Mouse (Mus musculus) ES-E14 (cell line): ENCODE measurements around the gene R3hdm4. TPM values are rescaled to one million over a fixed set of nuclear protein-coding genes. Genes with fewer than 3 reads are reported as not detected.

ENCODE experiments used
- DNase-seq: peaks from one replicate; pipeline ENCODE4 v3.0.0-alpha.2; 2013; ENCODE audit warnings: low read depth, low spot score
- H3K27ac ChIP-seq: 2 replicates; pipeline ENCODE4 v1.5.1; 2012; ENCODE audit warnings: low read depth, mild to moderate bottlenecking, low read length, moderate library complexity, mixed read lengths; ENCODE audit not compliant: poor library complexity, insufficient read depth, severe bottlenecking
- H3K36me3 ChIP-seq: 2 replicates; pipeline ENCODE4 v1.6.1; 2012; ENCODE audit warnings: mild to moderate bottlenecking, low read length, moderate library complexity, mixed read lengths; ENCODE audit not compliant: control insufficient read depth, poor library complexity, insufficient read depth, severe bottlenecking
- H3K4me1 ChIP-seq, 2 experiments: fragments of 150-350 bp in 1 of 2; sonication (generic) in 1 of 2; 2 replicates each; pipeline ENCODE4 v1.6.1; 2012; ENCODE audit warnings: low read length in 2 of 2, mild to moderate bottlenecking in 1 of 2, mixed read lengths in 1 of 2; ENCODE audit not compliant: control insufficient read depth in 2 of 2, insufficient read depth in 2 of 2, poor library complexity in 1 of 2
- H3K4me3 ChIP-seq, 2 experiments: fragments of 150-350 bp in 1 of 2; sonication (generic) in 1 of 2; 2 replicates each; pipeline ENCODE4 v1.5.1; 2012; ENCODE audit warnings: low read length in 2 of 2, low read depth in 1 of 2, mild to moderate bottlenecking in 1 of 2, mixed read lengths in 1 of 2; ENCODE audit not compliant: insufficient read depth in 1 of 2, poor library complexity in 1 of 2, severe bottlenecking in 1 of 2
- H3K9ac ChIP-seq: 2 replicates; pipeline ENCODE4 v1.6.1; 2012; ENCODE audit warnings: low read depth, mild to moderate bottlenecking, low read length, mixed read lengths; ENCODE audit not compliant: poor library complexity, insufficient read depth, severe bottlenecking
- H3K9me3 ChIP-seq: fragments of 150-350 bp; sonication (generic); 2 replicates; pipeline ENCODE4 v1.6.1; 2012; ENCODE audit warnings: low read depth, mild to moderate bottlenecking, low read length; ENCODE audit not compliant: control insufficient read depth, insufficient read depth
- CHD2 ChIP-seq: IDR thresholded peaks from 2 replicates; pipeline ENCODE4 v1.6.1; 2014; ENCODE audit warnings: mild to moderate bottlenecking, low read depth, low read length, inconsistent platforms
- HCFC1 ChIP-seq: IDR thresholded peaks from 2 replicates; pipeline ENCODE4 v1.6.1; 2012; ENCODE audit warnings: low read length, inconsistent platforms, borderline replicate concordance; ENCODE audit not compliant: insufficient read depth
- MAFK ChIP-seq: IDR thresholded peaks from 2 replicates; pipeline ENCODE4 v1.6.1; 2014; ENCODE audit warnings: mild to moderate bottlenecking, low read depth, low read length, inconsistent platforms; ENCODE audit not compliant: insufficient read depth
- ZC3H11A ChIP-seq: IDR thresholded peaks from 2 replicates; pipeline ENCODE4 v1.6.1; 2012; ENCODE audit warnings: low read depth, mild to moderate bottlenecking, inconsistent platforms, low read length, borderline replicate concordance
- ZNF384 ChIP-seq: IDR thresholded peaks from 2 replicates; pipeline ENCODE4 v1.6.1; 2012; ENCODE audit warnings: low read depth, low read length, inconsistent platforms
- in situ Hi-C, 2 experiments: fragments of 600-800 bp; cut with MboI; formaldehyde crosslinking; loops; one replicate each; pipeline ENCODE4 v1.15.1; 2025; ENCODE audit warnings: low sequenced_read_pairs in 2 of 2, inconsistent platforms in 1 of 2; ENCODE audit not compliant: unreplicated experiment in 2 of 2
- total RNA-seq: library from RNA; depleted of rRNA; stranded (reverse); fragments of 300-350 nt; gene quantifications from 2 replicates; pipeline ENCODE4 v1.2.3, GENCODE M21; 2012

R3hdm4 gene
- total RNA-seq, 1 experiment: 24.0 TPM

DNA sequence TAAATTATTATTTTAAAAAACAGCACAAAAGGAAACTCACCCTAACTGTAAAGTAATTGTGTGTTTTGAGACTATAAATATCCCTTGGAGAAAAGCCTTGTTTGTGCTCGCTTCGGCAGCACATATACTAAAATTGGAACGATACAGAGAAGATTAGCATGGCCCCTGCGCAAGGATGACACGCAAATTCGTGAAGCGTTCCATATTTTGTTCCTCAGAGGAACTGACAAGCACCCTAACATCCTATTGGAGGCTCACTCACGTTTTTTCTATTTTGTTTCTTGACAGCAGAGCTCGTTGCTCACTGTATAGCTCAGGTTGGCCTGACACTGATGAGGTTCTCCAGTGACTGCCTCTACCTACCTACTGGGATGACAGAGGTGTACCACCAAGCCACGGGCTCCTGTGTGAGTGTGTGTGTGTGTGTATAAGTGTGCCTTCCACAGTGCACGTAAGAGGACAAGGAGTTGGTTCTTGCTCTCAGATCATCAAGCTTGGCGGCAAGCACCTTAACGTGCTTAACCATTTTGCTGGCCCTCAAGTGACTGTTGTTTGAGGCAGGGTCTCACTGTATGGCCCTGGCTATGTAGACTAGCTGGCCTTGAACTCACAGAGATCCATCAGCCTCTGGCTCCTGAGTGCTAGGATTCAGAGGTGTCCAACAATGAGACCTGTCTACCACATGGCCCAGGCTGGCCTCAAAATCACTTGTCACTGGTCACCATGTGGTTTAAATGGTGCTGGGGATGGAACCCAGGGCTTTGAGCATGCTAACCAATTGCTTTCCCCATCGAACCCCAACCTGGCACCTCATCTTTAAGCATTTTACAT lies 11.7 kb downstream of the R3hdm4 start:
- Histone ChIP-seq H3K4me3 (peak overlapping the region in 1 of 2 experiments; percentile 99; a peak in 2 of 4 replicates), H3K9me3 (no peaks in the 10 kb centered on the region), H3K36me3 (peaks cover 5% of the 10 kb centered on the region; the same call in 1 of the 2 replicates), H3K4me1 (peaks cover 0 to 8% of the 10 kb centered on the region in 2 experiments; a peak in 1 of 4 replicates), H3K9ac (no peak overlapping the region), H3K27ac (no peak overlapping the region)
- DNase-seq: no peak
- TF ChIP-seq HCFC1 (no peak), MAFK (peak; percentile 48)
- in situ Hi-C loops: no loop called here

DNA sequence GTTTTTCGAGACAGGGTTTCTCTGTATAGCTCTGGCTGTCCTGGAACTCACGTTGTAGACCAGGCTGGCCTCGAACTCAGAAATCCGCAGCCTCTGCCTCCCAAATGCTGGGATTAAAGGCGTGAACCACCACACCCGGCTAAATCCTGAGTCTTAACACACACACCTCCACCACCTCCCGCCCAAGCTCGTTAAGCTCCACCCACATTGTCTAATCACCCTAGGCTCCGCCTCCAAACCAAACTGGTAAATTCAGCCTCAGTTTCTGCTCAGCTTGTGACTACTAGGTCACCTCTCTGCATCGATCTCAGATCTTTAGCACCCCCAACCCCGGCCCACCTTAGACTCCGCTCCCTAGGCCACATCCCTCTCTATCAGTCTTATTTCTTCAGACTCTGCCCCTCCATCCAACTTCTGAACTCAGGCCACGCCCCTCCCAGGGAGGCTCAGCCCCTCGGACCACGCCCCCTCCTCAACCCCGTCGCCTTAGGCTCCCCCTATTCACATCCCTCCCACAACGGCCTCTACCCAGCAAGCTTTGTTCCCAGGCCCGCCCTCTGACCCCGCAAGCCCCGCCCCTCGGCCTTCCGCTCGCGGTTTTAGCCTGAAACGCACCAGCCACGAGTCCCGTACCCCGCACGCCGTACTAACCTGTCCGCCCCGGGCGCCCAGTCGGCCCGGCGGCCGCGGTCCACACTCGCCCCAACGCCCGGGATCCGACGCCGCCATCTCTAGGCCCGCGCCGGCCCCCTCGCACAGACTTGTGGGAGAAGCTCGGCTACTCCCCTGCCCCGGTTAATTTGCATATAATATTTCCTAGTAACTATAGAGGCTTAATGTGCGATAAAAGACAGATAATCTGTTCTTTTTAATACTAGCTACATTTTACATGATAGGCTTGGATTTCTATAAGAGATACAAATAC lies 12.6 kb downstream of the R3hdm4 start, which contains the start of gene Med16:
Med16 (minus strand) TSS at position 757 of the 925 bp plus-strand sequence.
- TF ChIP-seq HCFC1: peak; percentile 67; the same call in 1 of the 2 replicates
- TF ChIP-seq MAFK: no peak
- Histone ChIP-seq H3K36me3 (peaks cover 5% of the 10 kb centered on the region; the same call in 1 of the 2 replicates), H3K4me3 (peak within 1 kb of the TSS; percentile 99 to 100), H3K9me3 (no peaks in the 10 kb centered on the region), H3K9ac (peak within 1 kb of the TSS; percentile 100), H3K27ac (peak within 1 kb of the TSS; percentile 99), H3K4me1 (peaks cover 0 to 8% of the 10 kb centered on the region in 2 experiments; a peak in 1 of 4 replicates)
- in situ Hi-C loops: no loop called here
- DNase-seq: peak; percentile 97

DNA sequence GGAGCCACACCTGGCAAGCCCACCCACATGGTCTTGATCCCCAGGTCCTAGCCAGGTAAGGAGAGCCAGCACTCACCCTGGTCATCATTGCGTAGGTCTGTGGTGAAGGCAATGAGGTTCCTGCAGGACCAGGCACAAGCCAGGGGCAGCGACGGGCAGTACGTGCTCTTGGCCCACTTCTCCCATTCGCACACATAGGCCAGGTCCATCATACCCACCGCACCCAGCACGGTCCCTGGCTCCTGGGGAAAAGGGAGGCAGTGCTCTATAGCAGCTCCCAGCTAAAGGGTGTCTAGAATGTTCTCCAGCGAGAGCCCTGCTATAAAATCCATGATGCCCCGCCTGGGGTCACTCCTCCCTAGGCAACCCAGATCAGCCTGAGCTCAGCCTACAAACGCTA lies 13.6 kb downstream of the R3hdm4 start:
- Histone ChIP-seq H3K4me3 (no peak overlapping the region), H3K4me1 (peaks cover 0 to 13% of the 10 kb centered on the region in 2 experiments; a peak in 1 of 4 replicates), H3K9ac (no peak overlapping the region), H3K36me3 (peaks cover 5% of the 10 kb centered on the region; the same call in 1 of the 2 replicates), H3K9me3 (no peaks in the 10 kb centered on the region), H3K27ac (no peak overlapping the region)
- no peak for DNase-seq
- in situ Hi-C loops: no loop called here
- TF ChIP-seq HCFC1 (no peak), ZNF384 (no peak), CHD2 (no peak), ZC3H11A (no peak), MAFK (no peak)

DNA sequence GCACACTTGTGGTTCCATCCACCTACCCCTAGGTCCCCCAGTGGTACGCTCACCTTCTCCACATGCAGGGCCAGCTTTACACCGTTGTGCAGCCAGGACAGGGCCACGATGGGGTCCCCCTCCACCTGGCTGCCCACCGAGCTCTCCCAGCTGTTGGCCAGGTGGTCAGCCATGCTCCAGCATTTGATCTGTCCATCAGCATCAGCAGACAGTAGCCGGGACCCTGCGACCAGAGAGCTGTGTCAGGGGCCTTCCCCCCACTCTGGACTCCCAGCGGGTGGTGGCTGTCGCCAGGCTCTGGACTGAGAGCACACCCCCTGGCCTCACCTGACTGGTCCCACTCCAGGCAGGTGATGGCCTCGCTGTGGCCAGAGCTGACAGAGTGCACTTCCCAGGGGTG lies 14.3 kb downstream of the R3hdm4 start:
- Histone ChIP-seq H3K9ac (no peak overlapping the region), H3K27ac (no peak overlapping the region), H3K4me1 (peaks cover 0 to 10% of the 10 kb centered on the region in 2 experiments; a peak in 1 of 4 replicates), H3K9me3 (no peaks in the 10 kb centered on the region), H3K4me3 (no peak overlapping the region), H3K36me3 (peaks cover 5% of the 10 kb centered on the region; the same call in 1 of the 2 replicates)
- in situ Hi-C loops: no loop called here
- TF ChIP-seq MAFK (no peak), ZC3H11A (no peak), CHD2 (no peak), HCFC1 (no peak), ZNF384 (no peak)
- DNase-seq: no peak
